Mouse (Mus musculus): ENCODE measurements at regions not wholly inside any gene's neighbourhood (a gene's known extent, or its start where the extent isn't known, plus 50 kb on each side); places are given as distances from the start of the nearest gene placed in this dataset.

DNA sequence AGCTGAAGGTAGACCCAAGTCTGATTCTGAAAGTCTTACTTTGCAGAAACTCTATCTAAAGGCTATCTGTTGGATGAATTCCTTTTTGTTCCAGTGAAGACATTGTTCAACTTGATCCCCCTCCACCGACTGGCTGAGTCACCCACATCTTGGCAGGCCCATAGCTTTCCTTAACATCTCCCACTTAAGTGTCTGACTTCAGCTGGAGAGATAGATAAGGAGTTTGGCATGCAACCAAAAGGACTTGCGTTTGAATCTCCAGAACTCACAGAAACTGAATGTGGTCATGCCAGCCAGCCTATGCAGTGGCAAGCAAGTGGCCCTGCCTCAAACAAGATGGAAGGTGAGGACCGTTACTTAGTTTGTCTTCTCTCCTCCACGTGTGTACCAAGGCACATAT, 457.3 kb upstream of the Tbx3 start:
- DNase-seq (ENCODE audit: low spot score in 2 of 2), result no peak

DNA sequence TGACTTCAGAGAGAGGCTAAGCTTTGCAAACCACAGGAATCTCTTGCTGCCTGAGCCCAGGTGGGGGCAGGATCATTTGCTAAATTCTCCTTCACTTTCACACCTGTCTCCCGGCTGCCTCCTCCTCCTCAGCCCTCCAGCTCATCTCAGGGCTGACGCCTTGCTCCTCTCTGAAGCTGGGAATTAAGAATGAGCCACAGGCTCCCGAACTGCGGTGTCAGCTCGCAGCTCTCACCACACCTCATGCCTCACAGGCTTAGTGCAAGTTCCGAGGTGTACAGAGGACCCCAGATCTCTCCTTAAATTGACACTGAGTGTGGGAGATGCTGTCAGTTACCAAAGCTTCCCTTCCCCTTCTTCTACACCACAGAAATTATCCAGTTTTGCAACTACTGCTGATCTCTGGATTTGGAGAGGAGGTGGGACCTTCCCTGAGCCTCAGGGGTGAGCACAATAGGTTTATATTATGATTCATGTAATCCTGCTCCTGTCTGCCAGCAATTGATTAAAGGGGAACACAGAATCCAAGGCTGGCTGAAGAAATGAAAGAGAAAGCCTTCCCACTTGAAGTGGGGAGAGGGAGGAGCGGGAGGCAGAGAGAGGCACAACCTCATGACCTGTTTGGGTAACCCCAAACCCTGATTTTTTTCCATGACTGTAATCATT, 456.6 kb upstream of the Tbx3 start:
- no peak for DNase-seq (ENCODE audit: low spot score in 2 of 2)

DNA sequence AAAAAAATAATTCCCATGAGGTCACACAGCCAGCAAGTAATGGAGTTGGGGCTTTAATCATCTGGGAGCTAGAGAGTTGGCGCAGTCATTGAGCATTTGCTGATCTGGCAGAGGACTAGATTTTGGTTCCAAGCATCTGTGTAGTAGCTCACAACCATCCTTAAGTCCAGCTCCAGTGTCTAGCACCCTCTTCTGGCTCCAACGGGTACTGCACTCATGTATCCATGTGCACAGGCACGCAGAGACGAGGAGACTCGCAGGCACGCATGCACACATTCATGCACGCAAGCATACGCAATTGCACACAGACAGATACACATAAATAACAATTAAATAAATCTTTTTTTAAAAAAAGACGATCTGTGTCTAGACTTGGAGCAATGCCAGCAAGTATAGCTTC, 455.5 kb upstream of the Tbx3 start:
- DNase-seq (ENCODE audit: low spot score in 2 of 2), result no peak

DNA sequence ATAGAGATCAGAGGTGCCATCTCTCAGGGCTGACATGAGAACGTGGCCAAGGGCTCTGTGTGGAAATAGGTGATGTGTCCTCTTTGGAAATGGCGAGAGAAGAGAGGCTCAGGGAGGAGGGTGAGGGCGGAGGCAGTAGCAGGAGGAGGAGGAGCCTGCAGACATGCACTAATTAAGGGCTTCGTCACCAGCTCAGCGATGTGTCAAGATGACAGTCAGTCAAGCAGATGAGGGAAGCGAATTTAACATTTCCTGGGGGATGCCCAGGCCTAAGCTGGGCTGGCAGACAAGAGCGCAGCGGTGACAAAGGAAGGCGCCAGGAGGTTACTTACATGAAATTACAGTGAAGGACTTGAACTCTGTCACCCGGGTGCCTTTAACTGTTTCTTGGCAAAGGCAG, 455.1 kb upstream of the Tbx3 start:
- DNase-seq (ENCODE audit: low spot score in 2 of 2), result no peak

DNA sequence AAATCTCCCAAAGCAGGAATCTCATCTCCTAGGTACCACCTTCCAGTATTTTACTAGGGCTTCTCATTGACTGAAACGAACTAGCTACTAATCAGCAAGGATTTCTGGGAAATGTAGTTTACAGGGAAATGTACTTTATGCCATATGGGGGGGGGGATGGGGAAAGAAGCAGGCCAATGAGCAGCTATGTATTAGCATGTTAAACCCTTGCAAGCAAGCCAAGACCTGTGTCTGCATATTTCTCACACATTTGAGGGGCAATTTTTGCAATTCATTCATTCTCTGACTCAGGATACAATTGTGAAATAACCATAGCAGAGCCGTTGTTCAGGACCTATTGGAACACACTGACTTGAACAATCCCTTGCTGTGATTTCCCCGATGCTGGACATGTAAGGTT, 454.3 kb upstream of the Tbx3 start:
- no peak for DNase-seq (ENCODE audit: low spot score in 2 of 2)

DNA sequence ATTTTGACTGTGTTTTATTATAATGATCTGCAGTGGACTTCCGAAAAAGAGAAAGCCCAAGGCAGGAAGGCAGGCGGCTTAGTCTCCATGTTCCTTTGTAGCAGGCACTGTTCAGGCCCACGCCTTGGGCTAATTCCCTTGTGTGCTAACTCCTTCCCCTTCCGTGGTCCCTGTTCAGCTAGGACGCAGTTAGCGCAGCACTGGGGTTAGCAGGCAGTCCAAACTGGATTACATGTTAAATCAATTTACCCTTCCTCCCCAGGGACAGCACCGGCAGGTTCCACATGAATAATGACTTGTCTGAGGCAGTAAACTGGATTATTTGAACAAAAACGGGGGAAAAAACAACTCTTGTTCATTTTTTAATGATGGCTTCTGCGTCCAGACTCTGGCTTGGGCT, 453.4 kb upstream of the Tbx3 start:
- no peak for DNase-seq (ENCODE audit: low spot score in 2 of 2)

DNA sequence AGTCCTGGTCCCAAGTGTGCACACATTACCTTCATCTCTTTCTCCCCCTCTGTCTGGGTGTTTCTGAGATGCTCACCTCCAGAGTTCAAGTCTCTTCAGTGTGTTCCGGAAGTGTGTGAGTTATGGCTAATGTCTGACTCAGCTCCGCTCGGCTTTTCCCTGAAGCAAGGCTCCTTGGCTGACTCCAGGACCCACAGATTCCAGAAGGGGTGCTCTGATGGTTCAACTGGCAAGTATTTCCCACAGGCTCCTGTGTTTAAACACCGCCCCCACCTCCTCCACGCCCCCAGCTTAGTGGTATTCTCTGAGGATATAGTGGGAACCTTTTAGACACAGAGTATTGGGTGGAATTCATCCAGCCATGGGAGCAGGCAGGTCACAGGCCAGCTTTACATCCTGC, 441.8 kb upstream of the Tbx3 start:
- DNase-seq (ENCODE audit: low spot score in 2 of 2), result no peak

DNA sequence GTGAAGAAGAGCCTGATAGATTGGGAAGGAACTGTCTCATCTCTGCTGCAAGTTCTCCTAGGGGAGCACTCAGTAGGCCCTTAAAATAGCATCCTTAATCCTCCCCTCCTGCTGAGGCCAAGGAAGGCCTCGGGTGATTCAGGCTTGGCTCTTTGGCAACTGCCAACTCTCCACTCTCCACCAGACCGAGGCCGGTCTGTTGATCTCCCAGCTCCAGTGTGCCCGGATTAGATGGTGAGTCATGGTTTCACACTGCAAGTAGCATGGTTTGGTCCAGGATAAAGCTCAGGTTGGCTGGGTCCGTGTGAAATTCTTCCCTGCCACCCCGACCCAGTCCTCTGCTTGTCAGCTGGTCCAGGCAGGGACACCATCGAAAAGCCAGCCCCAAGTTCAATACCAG, 437.5 kb upstream of the Tbx3 start:
- no peak for DNase-seq (ENCODE audit: low spot score in 2 of 2)

DNA sequence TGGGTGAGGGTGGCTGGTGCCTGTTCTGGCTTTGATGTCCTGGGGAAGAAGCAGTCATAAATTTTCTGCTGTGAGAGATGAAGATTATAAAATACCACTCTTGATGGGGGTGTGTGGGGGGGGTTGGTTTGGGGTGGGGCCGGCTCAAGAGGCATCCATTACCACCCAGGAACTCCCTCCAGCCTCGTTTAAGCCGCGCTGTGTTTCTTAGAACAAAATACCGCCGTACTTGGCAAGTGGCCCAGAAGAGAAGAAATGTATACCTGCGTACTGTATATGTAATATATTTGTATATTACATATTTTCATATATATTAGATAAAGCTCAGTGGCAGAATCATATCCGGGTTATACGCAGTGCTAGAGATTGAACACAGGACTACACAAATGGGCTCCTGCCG, 434.6 kb upstream of the Tbx3 start:
- DNase-seq (ENCODE audit: low spot score in 2 of 2), result no peak

DNA sequence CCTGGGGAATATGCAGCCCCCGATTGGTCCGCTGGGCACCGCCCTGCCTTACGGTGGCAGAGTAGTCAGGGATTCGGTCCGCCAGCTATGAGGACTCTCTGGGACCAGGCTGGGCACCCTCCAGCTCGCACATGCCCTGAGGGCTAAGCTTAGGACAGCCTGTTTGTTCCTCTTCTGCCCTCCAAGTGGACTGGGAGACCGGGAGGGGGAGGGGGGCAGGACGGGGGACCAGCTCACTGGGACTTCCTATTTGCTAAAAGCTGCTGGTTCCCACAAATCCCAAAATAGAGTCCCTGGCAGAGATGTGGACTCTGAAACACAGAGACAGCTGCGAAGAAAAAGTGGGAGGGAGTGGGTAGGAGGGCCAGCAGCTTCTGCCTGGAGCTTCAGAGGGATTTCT, 423.6 kb upstream of the Tbx3 start:
- no peak for DNase-seq (ENCODE audit: low spot score in 2 of 2)

DNA sequence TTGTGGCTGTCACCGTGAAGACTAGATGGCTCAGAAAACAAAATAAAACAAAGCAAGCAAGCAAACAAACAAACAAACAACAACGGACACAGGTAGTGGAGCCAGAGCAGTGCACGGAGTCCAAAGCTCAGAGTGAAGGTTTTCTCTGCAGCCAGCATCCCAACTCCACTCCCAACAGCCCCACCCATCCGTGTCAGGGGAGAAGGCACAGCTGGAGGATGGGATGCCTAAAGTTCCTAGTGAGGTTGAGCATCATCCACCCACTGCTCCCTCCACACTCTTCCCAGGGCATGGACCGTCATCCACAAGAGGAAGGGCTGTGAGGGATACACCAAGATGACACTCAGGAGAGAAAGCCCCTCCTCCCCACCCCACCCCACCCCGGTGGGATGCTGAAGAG, 421.8 kb upstream of the Tbx3 start:
- DNase-seq (ENCODE audit: low spot score in 2 of 2), result no peak

DNA sequence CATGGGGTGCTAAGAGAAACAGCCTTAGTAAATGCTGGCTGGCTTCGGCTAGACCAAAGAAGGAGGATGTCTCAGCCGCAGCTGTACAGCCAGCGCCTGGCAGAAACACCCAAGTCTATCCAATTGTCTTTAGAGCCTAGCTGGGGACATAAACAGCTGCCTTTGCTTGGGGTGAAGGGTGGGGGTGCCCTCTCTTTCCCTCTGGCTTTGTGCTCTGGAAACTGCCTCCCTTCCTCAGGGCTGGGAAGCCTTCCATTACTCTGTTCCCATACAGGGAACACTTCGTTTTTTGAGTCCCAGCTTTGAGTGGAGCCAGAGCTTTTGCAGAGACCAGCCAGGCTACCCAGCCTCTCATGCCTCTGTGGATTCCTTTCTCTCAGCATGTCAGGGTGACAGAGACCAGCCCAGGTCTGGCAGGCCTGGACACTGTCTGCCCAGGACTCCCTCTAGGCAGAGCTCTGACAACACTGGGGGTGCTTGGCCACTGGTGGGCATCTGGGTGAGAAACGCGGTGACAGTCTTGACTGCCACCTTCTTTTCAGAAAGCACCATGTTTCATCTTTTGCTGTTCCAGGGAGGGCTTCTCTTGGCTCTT, 421.2 kb upstream of the Tbx3 start:
- no peak for DNase-seq (ENCODE audit: low spot score in 2 of 2)

DNA sequence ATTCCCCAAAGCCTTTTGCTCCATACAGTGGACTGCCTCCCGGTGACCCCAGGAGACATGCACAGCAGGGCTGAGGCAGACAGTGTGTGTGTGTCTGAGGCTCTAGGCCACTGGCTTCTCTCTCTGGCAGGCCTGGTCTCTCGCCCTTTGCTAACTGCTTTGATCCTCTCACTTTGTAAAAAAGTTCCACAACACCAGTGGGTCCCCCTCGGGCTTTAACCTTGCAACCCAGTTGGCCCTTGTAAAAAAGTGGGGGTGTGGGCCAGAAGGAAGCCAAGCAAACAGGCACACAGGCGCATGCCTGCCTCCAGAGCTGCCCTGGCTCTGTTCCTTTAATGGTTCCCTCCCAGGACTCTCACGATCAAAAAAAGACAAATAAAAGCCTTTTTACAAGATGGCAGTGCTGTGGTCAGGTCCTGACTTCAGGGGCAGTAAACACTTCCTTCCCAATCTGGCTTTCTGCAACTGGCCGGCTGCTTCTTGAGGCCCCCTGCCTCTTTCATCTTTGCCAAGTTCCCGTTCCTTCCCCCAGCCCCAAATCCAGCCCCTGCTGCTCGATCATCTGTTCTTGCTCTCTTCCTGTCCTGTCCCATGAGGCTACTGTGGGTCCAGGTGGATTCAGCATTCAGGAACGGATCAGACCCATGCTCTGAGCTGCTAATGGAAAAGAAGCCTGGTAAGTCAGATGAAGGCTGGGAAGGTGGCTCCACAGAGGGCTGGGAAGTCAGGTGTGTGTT, 419.0 kb upstream of the Tbx3 start:
- DNase-seq (ENCODE audit: low spot score in 2 of 2), result no peak

DNA sequence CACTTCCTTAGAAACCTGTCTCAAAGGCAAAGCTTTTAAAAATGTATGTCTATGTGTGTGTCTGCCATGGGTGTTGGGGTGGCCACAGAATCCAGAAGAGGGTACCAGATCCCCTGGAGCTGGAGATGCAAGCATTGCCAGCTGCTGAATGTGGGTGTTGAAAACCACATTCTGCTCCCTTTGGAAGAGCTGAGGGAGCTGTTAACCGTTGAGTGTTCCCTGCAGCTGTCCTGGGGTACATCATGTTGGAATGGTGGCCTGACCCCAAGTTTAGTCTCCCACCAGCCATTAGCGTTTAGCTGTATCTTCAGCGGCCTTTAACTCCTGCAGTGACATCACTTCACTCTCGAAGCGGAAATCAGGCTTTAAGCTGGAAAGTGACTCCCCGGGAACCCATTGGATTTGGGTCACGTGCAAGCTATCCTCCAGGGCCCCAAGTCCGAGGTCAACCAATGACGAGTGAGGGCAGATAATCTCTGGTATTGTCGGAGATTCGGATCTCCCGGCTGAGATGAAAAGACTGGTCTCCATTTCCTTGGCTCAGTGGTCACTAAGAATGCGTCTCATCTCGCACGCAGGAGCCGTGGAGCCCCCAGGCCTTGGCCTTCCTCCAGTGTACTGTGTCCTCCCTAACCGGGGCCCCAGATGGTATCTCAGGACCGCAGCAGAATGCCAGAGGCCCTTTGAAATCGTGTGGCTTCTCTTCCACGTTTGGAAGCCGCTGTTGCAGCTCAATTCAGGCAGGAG, 412.9 kb upstream of the Tbx3 start:
- DNase-seq (ENCODE audit: low spot score in 2 of 2), result no peak

DNA sequence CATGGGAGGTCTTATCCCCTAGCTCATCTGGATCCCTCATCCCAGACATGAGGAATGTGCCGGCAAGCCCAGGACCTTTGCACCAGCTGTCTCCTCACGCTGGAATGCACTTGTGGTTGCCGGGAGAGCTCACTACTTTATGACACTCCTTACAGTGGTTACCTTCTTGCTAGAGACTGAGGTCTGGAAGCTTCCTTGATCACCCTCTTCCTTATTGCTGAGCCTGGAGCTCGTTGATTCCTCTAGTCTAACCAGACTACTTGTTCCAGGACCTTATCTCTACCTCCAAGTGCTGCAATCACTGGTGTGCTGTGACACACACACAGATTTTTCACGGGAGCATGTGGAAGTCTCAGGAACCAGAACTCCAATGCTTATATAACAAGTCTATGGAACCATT, 411.6 kb upstream of the Tbx3 start:
- DNase-seq (ENCODE audit: low spot score in 2 of 2), result no peak

DNA sequence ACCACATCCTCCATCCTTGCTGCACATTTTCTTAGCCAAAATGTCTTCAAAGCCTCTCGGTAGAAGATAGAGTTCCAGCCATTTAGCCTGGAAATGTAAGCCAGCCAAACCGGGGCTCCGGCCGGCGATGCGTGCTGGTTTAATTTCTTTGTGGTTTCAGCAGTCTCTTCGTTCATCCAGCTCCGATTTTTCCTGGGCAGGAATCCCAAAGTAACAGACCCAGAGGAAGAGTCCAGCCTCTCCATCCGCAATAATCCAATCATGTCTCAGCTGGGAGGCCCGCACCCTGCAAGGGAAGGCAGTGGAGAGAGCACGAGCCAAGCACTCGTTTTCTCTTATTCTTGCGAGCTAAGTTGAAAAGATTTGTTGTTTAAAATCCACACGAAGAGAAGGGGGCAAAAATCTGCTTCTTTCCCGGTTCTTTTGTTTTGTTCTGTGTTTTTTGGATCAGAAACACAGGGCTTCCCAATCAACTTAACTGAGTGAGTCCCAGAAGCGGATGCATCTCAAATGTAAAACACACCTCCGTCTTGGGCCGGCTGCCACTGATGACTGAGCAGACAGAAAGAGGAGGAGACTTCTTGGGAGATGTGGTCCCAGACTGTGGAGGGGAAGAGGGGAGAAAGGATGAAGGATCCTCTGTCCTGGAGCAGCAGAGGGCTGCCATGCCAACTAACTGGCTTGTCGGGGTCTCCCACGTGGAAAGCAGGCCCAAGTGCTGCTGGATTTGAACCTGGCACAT, 405.1 kb upstream of the Tbx3 start:
- no peak for DNase-seq (ENCODE audit: low spot score in 2 of 2)

DNA sequence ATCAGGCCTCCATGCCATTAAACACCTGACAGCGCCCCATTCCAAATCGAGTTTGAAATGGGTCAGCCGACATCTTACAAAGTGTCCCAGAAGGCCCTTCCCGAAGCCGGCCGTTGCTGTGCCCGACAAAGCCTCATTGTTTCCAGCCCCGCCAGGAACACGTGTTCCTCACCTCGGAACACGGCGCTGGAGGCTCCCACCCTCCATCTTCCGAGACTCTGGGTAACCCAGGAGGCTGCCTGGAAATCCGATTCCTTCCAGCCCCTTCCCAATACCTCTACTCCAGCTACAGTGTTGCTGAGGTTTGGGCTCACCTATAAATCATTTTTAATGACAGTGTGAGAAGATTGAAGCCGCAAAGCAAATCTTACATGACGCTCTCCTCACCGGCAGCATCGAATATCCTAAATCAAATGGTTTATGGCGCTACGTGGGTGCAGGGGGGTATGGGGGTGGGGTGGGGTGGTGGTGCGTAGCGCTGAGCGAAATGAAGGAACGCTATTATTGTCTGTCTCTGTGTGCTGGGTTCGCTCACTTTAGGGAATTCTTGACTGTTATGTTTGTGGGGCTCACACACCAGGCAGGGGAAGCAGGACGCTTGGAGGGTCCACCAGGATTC, 399.1 kb upstream of the Tbx3 start:
- no peak for DNase-seq (ENCODE audit: low spot score in 2 of 2)

DNA sequence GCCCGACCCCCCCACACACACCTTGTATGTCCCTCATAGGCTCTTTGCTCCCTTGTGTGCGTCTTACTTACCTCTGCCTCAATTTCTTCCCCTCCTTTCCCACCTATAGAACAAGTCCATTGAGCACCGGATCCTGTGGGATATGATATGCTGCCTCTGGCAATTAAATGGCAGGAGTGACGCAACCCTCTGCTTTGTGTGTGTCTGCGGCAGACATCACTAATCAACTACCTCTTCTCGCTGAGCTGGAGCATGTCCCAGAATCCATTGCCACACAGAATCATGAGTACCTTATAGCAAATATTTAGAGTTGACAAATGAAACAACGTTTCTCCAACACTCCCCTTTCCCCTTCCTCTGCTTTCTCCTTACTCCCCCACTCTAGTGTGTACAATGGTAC, 397.3 kb upstream of the Tbx3 start:
- no peak for DNase-seq (ENCODE audit: low spot score in 2 of 2)

DNA sequence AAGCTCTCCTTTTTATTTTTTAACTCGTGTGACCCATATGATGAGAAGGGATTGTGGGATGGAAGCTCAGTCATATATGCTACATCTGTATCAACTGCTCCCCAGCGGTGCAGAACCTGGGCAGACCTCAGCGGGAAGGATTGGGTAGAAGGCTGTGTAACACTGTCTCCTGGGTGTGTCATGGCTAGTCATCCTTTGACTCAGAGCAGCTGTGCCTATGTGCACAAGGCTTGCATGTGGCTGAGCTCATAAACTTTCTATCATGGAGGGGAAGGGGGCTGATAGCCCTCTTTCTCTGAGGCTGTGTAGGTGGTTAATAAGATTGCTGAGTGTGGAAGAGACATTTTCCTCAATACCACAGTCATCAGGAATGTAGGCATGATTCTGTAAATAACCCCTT, 396.9 kb upstream of the Tbx3 start:
- DNase-seq (ENCODE audit: low spot score in 2 of 2), result no peak

DNA sequence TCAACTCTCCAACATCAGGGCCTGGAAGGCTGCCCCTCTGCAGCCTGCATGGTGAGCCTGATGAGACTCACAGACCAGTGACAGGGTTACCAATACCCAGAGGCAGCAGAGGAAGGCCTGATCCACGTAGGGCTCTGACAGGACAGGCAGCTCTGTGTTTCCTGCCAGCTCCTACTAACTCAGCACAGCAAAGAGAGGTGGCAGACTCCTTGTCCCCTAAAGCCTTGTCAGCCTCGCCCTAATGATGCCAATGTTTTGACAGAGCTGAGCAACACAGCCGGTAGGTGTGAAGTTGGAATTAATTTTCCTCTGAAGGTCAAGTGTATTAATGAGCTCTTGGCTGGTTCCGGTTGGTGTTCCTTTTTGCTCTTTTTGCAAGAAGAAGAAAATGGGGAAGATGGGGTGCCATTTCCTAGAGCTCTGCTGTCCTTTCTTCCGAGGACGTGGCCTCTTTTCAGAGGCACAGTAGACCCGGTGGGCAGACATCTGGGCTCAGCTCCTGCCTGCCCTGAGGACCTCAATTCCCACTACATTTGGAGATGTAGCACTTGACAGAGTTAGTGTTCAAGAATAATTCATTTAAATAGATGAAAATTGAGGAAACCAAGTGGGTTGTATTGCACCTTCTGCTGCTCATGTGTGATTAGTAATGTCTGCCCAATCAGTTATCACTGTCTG, 395.5 kb upstream of the Tbx3 start:
- DNase-seq (ENCODE audit: low spot score in 2 of 2), result no peak

Measured in adrenal gland, postnatal 4 days (tissue).